Mouse (Mus musculus) urinary bladder, adult 18-20 months (tissue): Measurements from ENCODE around the gene C8b.

Experiments used
- DNase-seq, 2 experiments: peaks; one replicate each; pipeline ENCODE4 v3.0.0; 2022; ENCODE audit warnings: low spot score in 2 of 2, mixed read lengths in 2 of 2

C8b gene

DNA sequence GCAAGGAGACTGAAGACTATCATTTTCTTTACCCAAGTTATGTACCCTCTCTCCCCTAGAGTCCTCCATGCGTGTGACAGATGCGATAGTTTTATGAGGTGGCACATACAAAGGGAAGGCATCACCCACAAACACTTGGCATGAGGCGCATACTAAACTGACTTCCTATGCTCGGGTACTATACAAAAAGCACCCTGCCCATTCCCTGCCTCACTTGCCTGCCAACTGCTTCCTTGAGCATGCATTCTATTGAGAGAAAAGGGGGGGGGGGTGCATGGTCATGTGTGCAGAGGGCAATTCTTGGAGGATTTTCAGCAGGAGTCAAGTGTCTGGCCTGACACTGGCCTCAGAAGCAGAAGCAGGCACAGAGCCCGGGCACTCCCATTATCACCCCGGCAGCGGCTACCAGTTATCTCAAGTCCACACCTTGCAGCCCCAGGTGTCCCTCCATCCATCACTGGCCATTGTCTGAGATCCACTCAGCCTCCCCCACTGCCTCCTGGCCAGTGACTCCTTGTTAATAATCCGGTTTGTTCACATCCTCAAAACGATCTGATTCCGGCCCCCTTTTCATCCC, 44.7 kb downstream of the C8b start:
- no peak for DNase-seq

DNA sequence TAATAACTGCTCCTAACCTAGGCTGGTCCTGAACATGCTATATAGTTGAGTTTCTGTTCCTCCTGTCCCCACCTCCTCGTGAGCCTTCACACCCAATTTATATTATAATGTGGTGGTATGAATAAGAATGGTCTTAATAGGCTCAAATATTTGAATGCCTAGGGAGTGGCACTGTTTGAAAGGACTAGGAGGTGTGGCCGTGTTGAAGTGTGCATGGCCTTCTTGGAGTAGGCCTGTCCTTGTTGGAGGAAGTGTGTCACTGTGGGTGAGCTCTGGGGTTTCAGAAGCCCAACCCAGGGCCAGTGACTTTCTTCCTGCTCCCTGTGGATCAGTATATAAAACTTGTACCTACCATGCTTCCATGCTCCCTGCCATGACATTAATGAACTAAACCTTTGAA, 47.5 kb downstream of the C8b start:
- DNase-seq = no peak

DNA sequence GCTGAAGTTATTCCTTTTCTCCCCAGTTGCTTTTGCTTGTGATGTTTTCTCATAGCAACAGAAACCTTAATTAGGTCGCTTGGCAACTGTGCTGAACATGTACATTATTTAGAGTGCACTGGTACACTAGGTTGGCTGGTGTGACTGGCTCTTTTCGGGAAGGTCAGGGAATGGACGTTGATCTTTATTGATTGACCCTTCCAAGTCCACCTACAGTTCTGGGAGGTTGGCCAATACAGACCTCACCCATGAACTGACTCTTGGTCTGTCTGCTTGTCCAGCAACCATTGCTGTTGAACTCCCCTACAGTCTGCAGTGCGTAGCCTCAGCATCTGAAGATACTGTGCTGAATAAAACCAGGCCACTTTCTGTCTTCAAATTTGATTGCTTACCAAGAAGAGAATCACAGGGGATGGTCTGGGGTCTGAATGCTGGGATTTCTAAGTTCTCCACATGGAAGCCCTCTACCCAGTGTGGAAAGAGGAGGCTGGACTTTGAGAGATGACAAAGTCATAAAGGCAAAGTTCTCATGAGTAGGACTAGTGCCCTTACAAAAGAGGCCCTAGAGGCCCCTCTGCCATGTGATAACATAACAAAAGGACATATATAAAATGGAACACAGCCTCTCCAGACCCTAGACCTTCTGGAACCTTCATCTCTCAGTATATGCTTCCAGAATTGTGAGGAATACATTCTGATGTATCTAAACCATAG, 50.6 kb downstream of the C8b start:
- no peak for DNase-seq

DNA sequence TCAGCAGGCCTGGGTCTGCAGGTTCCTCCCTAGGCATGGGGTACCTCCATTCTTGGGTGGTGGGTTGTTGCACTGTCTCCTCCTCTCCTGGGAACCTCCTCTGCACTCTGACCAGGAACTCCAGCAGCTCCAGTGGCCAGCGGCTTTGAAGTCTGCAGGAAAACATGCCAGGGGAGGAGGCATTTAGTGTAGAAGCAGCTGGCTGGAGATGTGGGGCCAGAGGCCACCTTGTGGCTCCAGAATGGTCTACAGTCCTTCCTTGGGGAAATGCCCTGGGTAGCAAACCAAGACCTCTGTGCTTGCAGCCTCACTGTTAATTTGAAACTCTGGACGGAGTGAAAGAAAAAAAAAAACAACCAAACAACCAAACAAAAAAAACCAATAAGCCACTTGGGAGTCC, 51.4 kb downstream of the C8b start:
- DNase-seq = no peak

GRCm38 (mm10) chr4:104818986-104819385, 52.9 kb downstream of the C8b start:
- no peak for DNase-seq

GRCm38 (mm10) chr4:104819891-104820290, 53.8 kb downstream of the C8b start:
- no peak for DNase-seq

DNA sequence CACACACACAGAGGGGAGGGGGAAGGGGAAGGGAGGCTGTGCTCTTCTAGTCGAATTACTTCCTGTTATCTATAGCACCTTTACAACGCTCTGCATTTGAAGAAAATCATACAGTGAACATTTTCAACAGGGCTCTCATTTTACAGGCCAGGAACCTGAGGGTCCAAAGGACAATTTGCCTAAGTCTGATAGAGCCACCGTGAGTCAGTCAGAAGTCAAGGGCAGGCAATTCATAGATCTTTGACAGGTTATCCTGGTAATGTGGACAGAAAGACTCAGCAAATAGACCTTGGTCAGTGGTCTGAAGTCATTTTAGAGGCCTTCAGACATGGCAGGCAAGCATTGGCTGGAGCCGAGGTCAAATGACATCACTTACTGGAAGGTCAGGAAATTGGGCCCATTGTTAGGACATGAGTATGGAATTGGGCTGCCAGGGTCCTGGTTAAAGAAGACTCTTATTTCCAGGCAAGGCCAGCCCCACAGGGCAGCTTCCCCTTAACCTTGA, 57.5 kb downstream of the C8b start:
- no peak for DNase-seq

- DNase-seq = no peak
Observed at GRCm38 (mm10) chr4:104824381-104825077, 58.4 kb downstream of the C8b start.

GRCm38 (mm10) chr4:104828939-104829338, 62.8 kb downstream of the C8b start:
- DNase-seq = no peak

DNA sequence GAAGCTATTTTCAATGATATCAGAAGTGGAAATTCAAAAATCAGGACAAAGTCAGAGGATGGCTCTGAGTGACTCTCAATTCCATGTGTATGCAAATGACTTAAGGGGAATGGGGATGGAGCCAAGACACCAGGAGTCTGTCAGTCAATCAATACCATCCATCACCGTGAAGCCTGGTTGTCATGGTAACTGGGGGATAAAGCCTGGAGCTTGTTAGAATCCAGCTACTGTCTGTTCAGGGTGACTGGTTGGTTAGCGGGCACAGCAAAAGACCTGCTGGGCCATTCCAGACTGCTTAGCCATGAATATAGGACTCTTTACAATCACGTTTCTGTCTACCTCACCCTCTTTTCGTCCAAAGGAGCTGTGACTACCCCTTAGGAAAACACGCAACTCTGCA, 69.0 kb downstream of the C8b start:
- no peak for DNase-seq

GRCm38 (mm10) chr4:104838342-104838741, 72.2 kb downstream of the C8b start:
- no peak for DNase-seq

- no peak for DNase-seq
Observed at GRCm38 (mm10) chr4:104842204-104842603, 76.1 kb downstream of the C8b start.

DNA sequence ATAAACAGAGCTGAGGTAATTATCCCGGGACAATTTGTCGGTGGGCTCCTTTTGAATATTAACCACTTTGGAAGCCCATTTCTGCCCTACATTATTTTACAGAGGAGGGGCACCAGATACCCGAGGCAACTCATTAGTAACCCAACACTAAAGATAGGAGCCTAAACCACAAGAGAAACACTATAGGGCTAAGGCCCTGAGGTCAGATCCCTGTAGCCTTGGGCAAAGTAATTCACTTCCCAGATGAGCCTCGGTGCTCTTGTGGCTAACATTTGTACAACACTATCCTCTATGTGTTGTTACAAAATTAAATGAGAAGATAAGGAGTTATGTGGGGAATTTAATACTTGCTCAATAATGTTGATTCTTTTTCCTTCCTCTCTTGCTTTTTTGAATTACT, 77.4 kb downstream of the C8b start:
- DNase-seq = no peak
